Mouse (Mus musculus): ENCODE measurements around the gene Tns3. TPM values are rescaled to one million over a fixed set of nuclear protein-coding genes. Genes with fewer than 3 reads are reported as not detected.
"Not testable (repeated sequence)": the region's sequence is repeated elsewhere in the genome, so short reads cannot be mapped to it uniquely, and the experiment has no call there.

Gene Tns3
- total and polyA plus RNA-seq, 2 experiments = 12.8 to 15.3 TPM

GRCm38 (mm10) chr11:8623852-8624178 is 40.5 kb downstream of the Tns3 start:
- no peak for DNase-seq (ENCODE audit: extremely low read depth, low read depth, low spot score)
- Histone ChIP-seq H3K36me3 (ENCODE audit: control insufficient read depth, insufficient read depth, low read length) (no peaks in the 10 kb centered on the region), H3K9ac (ENCODE audit: low read depth, low read length) (peak overlapping the region; percentile 85; the same call in 1 of the 2 replicates), H3K27me3 (ENCODE audit: control insufficient read depth, insufficient read depth, low read length) (peaks cover 4% of the 10 kb centered on the region; the same call in 1 of the 2 replicates), H3K4me1 (ENCODE audit: control insufficient read depth, insufficient read depth, low read length) (peaks cover 4% of the 10 kb centered on the region; the same call in 1 of the 2 replicates), H3K4me3 (ENCODE audit: insufficient read depth, low read depth, low read length) (peak overlapping the region; percentile 70; the same call in 1 of the 2 replicates), H3K79me2 (ENCODE audit: control insufficient read depth, insufficient read depth, low read length) (peaks cover 23% of the 10 kb centered on the region), H3K27ac (replicated peaks; ENCODE audit: insufficient read depth, low read depth, low read length) (no peak overlapping the region)
- WGBS = 19% methylated on average over 20 of the region's 20 CpGs
- TF ChIP-seq CTCF (IDR thresholded peaks at IDR 0.05; ENCODE audit: low read depth, low read length) (no peak), POLR2A (IDR thresholded peaks at IDR 0.05; ENCODE audit: extremely low read depth, insufficient read depth, low read length) (no peak)

GRCm38 (mm10) chr11:8622668-8623067 is 41.7 kb downstream of the Tns3 start:
- Histone ChIP-seq H3K4me1 (ENCODE audit: control insufficient read depth, insufficient read depth, low read length) (peaks cover 3% of the 10 kb centered on the region; the same call in 1 of the 2 replicates), H3K36me3 (ENCODE audit: control insufficient read depth, insufficient read depth, low read length) (no peaks in the 10 kb centered on the region), H3K27me3 (ENCODE audit: control insufficient read depth, insufficient read depth, low read length) (peaks cover 4% of the 10 kb centered on the region; the same call in 1 of the 2 replicates), H3K27ac (replicated peaks; ENCODE audit: insufficient read depth, low read depth, low read length) (no peak overlapping the region), H3K9ac (ENCODE audit: low read depth, low read length) (no peak overlapping the region), H3K79me2 (ENCODE audit: control insufficient read depth, insufficient read depth, low read length) (peaks cover 27% of the 10 kb centered on the region), H3K4me3 (ENCODE audit: insufficient read depth, low read depth, low read length) (no peak overlapping the region)
- TF ChIP-seq POLR2A (IDR thresholded peaks at IDR 0.05; ENCODE audit: extremely low read depth, insufficient read depth, low read length) = no peak
- TF ChIP-seq CTCF (IDR thresholded peaks at IDR 0.05; ENCODE audit: low read depth, low read length) = no peak
- DNase-seq (ENCODE audit: extremely low read depth, low read depth, low spot score) = no peak
- WGBS = 91% methylated on average over 6 of the region's 6 CpGs

GRCm38 (mm10) chr11:8619111-8619510 is 45.2 kb downstream of the Tns3 start:
- 91% methylated on average over 7 of the region's 7 CpGs for WGBS
- H3K36me3 ChIP-seq (ENCODE audit: control insufficient read depth, insufficient read depth, low read length); H3K9ac ChIP-seq (ENCODE audit: low read depth, low read length); DNase-seq (ENCODE audit: extremely low read depth, low read depth, low spot score); H3K27me3 ChIP-seq (ENCODE audit: control insufficient read depth, insufficient read depth, low read length); H3K27ac ChIP-seq (replicated peaks; ENCODE audit: insufficient read depth, low read depth, low read length); H3K4me3 ChIP-seq (ENCODE audit: insufficient read depth, low read depth, low read length): not testable (repeated sequence)
- Histone ChIP-seq H3K4me1 (ENCODE audit: control insufficient read depth, insufficient read depth, low read length) (peaks cover 11% of the 10 kb centered on the region), H3K79me2 (ENCODE audit: control insufficient read depth, insufficient read depth, low read length) (peaks cover 21% of the 10 kb centered on the region)

- H3K4me3 ChIP-seq (ENCODE audit: insufficient read depth, low read depth, low read length) = no peak overlapping the region
- peaks cover 9% of the 10 kb centered on the region for H3K4me1 ChIP-seq (ENCODE audit: control insufficient read depth, insufficient read depth, low read length)
- TF ChIP-seq POLR2A (IDR thresholded peaks at IDR 0.05; ENCODE audit: extremely low read depth, insufficient read depth, low read length) (no peak), CTCF (IDR thresholded peaks at IDR 0.05; ENCODE audit: low read depth, low read length) (no peak)
- WGBS = 68% methylated on average over 10 of the region's 10 CpGs
- no peaks in the 10 kb centered on the region for H3K27me3 ChIP-seq (ENCODE audit: control insufficient read depth, insufficient read depth, low read length)
- H3K36me3 ChIP-seq (ENCODE audit: control insufficient read depth, insufficient read depth, low read length) = no peaks in the 10 kb centered on the region
- no peak overlapping the region for H3K27ac ChIP-seq (replicated peaks; ENCODE audit: insufficient read depth, low read depth, low read length)
- no peak overlapping the region for H3K9ac ChIP-seq (ENCODE audit: low read depth, low read length)
- no peak for DNase-seq (ENCODE audit: extremely low read depth, low read depth, low spot score)
- H3K79me2 ChIP-seq (ENCODE audit: control insufficient read depth, insufficient read depth, low read length) = peaks cover 14% of the 10 kb centered on the region; the same call in 1 of the 2 replicates
Measured at GRCm38 (mm10) chr11:8618301-8618700, 46.0 kb downstream of the Tns3 start.

- TF ChIP-seq CTCF (IDR thresholded peaks at IDR 0.05; ENCODE audit: low read depth, low read length) (no peak), POLR2A (IDR thresholded peaks at IDR 0.05; ENCODE audit: extremely low read depth, insufficient read depth, low read length) (no peak)
- Histone ChIP-seq H3K9ac (ENCODE audit: low read depth, low read length) (no peak overlapping the region), H3K4me3 (ENCODE audit: insufficient read depth, low read depth, low read length) (no peak overlapping the region), H3K79me2 (ENCODE audit: control insufficient read depth, insufficient read depth, low read length) (peaks cover 10% of the 10 kb centered on the region; the same call in 1 of the 2 replicates), H3K27ac (replicated peaks; ENCODE audit: insufficient read depth, low read depth, low read length) (no peak overlapping the region), H3K4me1 (ENCODE audit: control insufficient read depth, insufficient read depth, low read length) (peaks cover 17% of the 10 kb centered on the region), H3K27me3 (ENCODE audit: control insufficient read depth, insufficient read depth, low read length) (no peaks in the 10 kb centered on the region), H3K36me3 (ENCODE audit: control insufficient read depth, insufficient read depth, low read length) (no peaks in the 10 kb centered on the region)
- WGBS = 30% methylated on average over 12 of the region's 12 CpGs
- peak; percentile 59 for DNase-seq (ENCODE audit: extremely low read depth, low read depth, low spot score)
Measured at GRCm38 (mm10) chr11:8615436-8615835, 48.9 kb downstream of the Tns3 start.

- WGBS = 13% methylated on average over 7 of the region's 7 CpGs
Measured at GRCm38 (mm10) chr11:8610456-8610855, 53.9 kb downstream of the Tns3 start.

More at GRCm38 (mm10) chr11:8610456-8610855, 53.9 kb downstream of the Tns3 start:
- Histone ChIP-seq H3K27ac (replicated peaks; ENCODE audit: insufficient read depth, low read depth, low read length) (0 out of 2 replicates have a peak overlapping the region, but pooled peaks have one; percentile 6), H3K4me3 (ENCODE audit: insufficient read depth, low read depth, low read length) (no peak overlapping the region), H3K27me3 (ENCODE audit: control insufficient read depth, insufficient read depth, low read length) (no peaks in the 10 kb centered on the region), H3K36me3 (ENCODE audit: control insufficient read depth, insufficient read depth, low read length) (no peaks in the 10 kb centered on the region), H3K9ac (ENCODE audit: low read depth, low read length) (no peak overlapping the region), H3K4me1 (ENCODE audit: control insufficient read depth, insufficient read depth, low read length) (peaks cover 15% of the 10 kb centered on the region), H3K79me2 (ENCODE audit: control insufficient read depth, insufficient read depth, low read length) (peaks cover 3% of the 10 kb centered on the region; the same call in 1 of the 2 replicates)
- peak; percentile 88 for DNase-seq (ENCODE audit: extremely low read depth, low read depth, low spot score)
- no peak for TF ChIP-seq POLR2A (IDR thresholded peaks at IDR 0.05; ENCODE audit: extremely low read depth, insufficient read depth, low read length)
- no peak for TF ChIP-seq CTCF (IDR thresholded peaks at IDR 0.05; ENCODE audit: low read depth, low read length)
